Mouse (Mus musculus) heart, embryonic 14.5 days (tissue): ENCODE measurements at regions not wholly inside any gene's neighbourhood (a gene's known extent, or its start where the extent isn't known, plus 50 kb on each side); places are given as distances from the start of the nearest gene placed in this dataset.
"Not testable (repeated sequence)": the region's sequence is repeated elsewhere in the genome, so short reads cannot be mapped to it uniquely, and the experiment has no call there.

Experiments used
- ATAC-seq: fragments of 200-750 bp; cut with Nextera tagmentation; 2 replicates; pipeline ENCODE4 v1.8.0; 2017; ENCODE audit warnings: low read depth, moderate TSS enrichment; ENCODE audit not compliant: insufficient number of reproducible peaks, insufficient read depth, low FRiP score
- H3K27ac ChIP-seq, 2 experiments: fragments of 200-500 bp in 1 of 2; fragments of 300-500 bp in 1 of 2; sonication (generic) in 1 of 2; replicated peaks in 1 of 2; 2 replicates each; pipeline ENCODE4 v1.5.1; 2012 to 2014; ENCODE audit warnings: low read depth in 2 of 2, low read length in 2 of 2, control low read depth in 1 of 2, mild to moderate bottlenecking in 1 of 2, mixed read lengths in 1 of 2; ENCODE audit not compliant: control insufficient read depth in 1 of 2, insufficient read depth in 1 of 2
- H3K27me3 ChIP-seq: fragments of 300-500 bp; sonication (generic); 2 replicates; pipeline ENCODE4 v1.6.1; 2014; ENCODE audit warnings: mild to moderate bottlenecking, low read length, control low read depth; ENCODE audit not compliant: control insufficient read depth, insufficient read depth
- H3K36me3 ChIP-seq: fragments of 300-500 bp; sonication (generic); 2 replicates; pipeline ENCODE4 v1.6.1; 2014; ENCODE audit warnings: mild to moderate bottlenecking, control low read depth, low read length, mixed read lengths; ENCODE audit not compliant: control insufficient read depth, insufficient read depth
- H3K4me1 ChIP-seq, 2 experiments: fragments of 200-500 bp in 1 of 2; fragments of 300-500 bp in 1 of 2; sonication (generic) in 1 of 2; 2 replicates each; pipeline ENCODE4 v1.6.1; 2012 to 2014; ENCODE audit warnings: low read length in 2 of 2, control low read depth in 1 of 2, mixed read lengths in 1 of 2; ENCODE audit not compliant: control insufficient read depth in 2 of 2, insufficient read depth in 2 of 2
- H3K4me2 ChIP-seq: fragments of 300-500 bp; sonication (generic); 2 replicates; pipeline ENCODE4 v1.6.1; 2014; ENCODE audit warnings: mild to moderate bottlenecking, low read length
- H3K4me3 ChIP-seq, 2 experiments: fragments of 200-500 bp in 1 of 2; fragments of 300-500 bp in 1 of 2; sonication (generic) in 1 of 2; 2 replicates each; pipeline ENCODE4 v1.5.1; 2012 to 2014; ENCODE audit warnings: low read length in 2 of 2, mild to moderate bottlenecking in 2 of 2, control low read depth in 1 of 2, low read depth in 1 of 2, moderate library complexity in 1 of 2; ENCODE audit not compliant: control insufficient read depth in 1 of 2, insufficient read depth in 1 of 2
- H3K9ac ChIP-seq: fragments of 300-500 bp; sonication (generic); 2 replicates; pipeline ENCODE4 v1.6.1; 2014; ENCODE audit warnings: mild to moderate bottlenecking, low read length
- H3K9me3 ChIP-seq: fragments of 300-500 bp; sonication (generic); 2 replicates; pipeline ENCODE4 v1.6.1; 2016; ENCODE audit warnings: low read length, control low read depth; ENCODE audit not compliant: control insufficient read depth
- WGBS: fragments of 180-500 bp; shearing (Covaris S2); extraction: QIAGEN DNeasy Blood & Tissue Kit; methylation state at CpG from one replicate; pipeline ENCODE4 v1.1.7; 2014; 5-methylcytosine and 5-hydroxymethylcytosine counted together

GRCm38 (mm10) chr8:57010318-57011024 is 310.3 kb upstream of the Hand2 start:
- H3K36me3 ChIP-seq, result no peaks in the 10 kb centered on the region
- H3K27ac ChIP-seq, result no peak overlapping the region
- no peak for ATAC-seq
- H3K4me3 ChIP-seq, result no peak overlapping the region
- WGBS, result 76% methylated on average over 6 of the region's 6 CpGs
- no peaks in the 10 kb centered on the region for H3K9me3 ChIP-seq
- H3K4me2 ChIP-seq, result no peak overlapping the region
- no peak overlapping the region for H3K9ac ChIP-seq
- H3K4me1 ChIP-seq, result peaks cover 2 to 11% of the 10 kb centered on the region in 2 experiments; a peak in 3 of 4 replicates
- no peaks in the 10 kb centered on the region for H3K27me3 ChIP-seq

GRCm38 (mm10) chr8:57013813-57014320 is 306.9 kb upstream of the Hand2 start:
- peak overlapping the region; percentile 77 to 88 for H3K27ac ChIP-seq
- no peak overlapping the region for H3K9ac ChIP-seq
- H3K36me3 ChIP-seq, result no peaks in the 10 kb centered on the region
- peak; percentile 61; the same call in 1 of the 2 replicates for ATAC-seq
- no peaks in the 10 kb centered on the region for H3K9me3 ChIP-seq
- no peak overlapping the region for H3K4me2 ChIP-seq
- no peaks in the 10 kb centered on the region for H3K27me3 ChIP-seq
- H3K4me3 ChIP-seq, result no peak overlapping the region
- peaks cover 2 to 11% of the 10 kb centered on the region in 2 experiments; a peak in 3 of 4 replicates for H3K4me1 ChIP-seq
- WGBS, result 13% methylated on average over 3 of the region's 3 CpGs

GRCm38 (mm10) chr8:57016329-57016728 is 304.5 kb upstream of the Hand2 start:
- 82% methylated on average over 3 of the region's 3 CpGs for WGBS
- no peak overlapping the region for H3K4me3 ChIP-seq
- H3K4me1 ChIP-seq, result peaks cover 2 to 11% of the 10 kb centered on the region in 2 experiments; a peak in 3 of 4 replicates
- H3K9me3 ChIP-seq, result no peaks in the 10 kb centered on the region
- no peak for ATAC-seq
- H3K9ac ChIP-seq, result no peak overlapping the region
- no peak overlapping the region for H3K27ac ChIP-seq
- H3K36me3 ChIP-seq, result no peaks in the 10 kb centered on the region
- no peaks in the 10 kb centered on the region for H3K27me3 ChIP-seq
- no peak overlapping the region for H3K4me2 ChIP-seq

- not testable (repeated sequence) for ATAC-seq, H3K4me1 ChIP-seq, H3K27me3 ChIP-seq, H3K36me3 ChIP-seq, H3K4me2 ChIP-seq, H3K4me3 ChIP-seq, H3K9me3 ChIP-seq, H3K9ac ChIP-seq, H3K27ac ChIP-seq
- WGBS, result 78% methylated on average over 1 of the region's 1 CpGs
Observed at GRCm38 (mm10) chr8:57028096-57028495, 292.7 kb upstream of the Hand2 start.

- ATAC-seq, result no peak
- Histone ChIP-seq H3K36me3 (no peaks in the 10 kb centered on the region), H3K9ac (no peak overlapping the region), H3K4me2 (no peak overlapping the region), H3K27ac (no peak overlapping the region), H3K9me3 (no peaks in the 10 kb centered on the region), H3K4me1 (no peaks in the 10 kb centered on the region), H3K27me3 (no peaks in the 10 kb centered on the region), H3K4me3 (no peak overlapping the region)
- WGBS, result 86% methylated on average over 6 of the region's 6 CpGs
Observed at GRCm38 (mm10) chr8:57048490-57048889, 272.3 kb upstream of the Hand2 start.

GRCm38 (mm10) chr8:57048909-57049308 is 271.9 kb upstream of the Hand2 start:
- H3K27ac ChIP-seq, result no peak overlapping the region
- no peak for ATAC-seq
- no peaks in the 10 kb centered on the region for H3K9me3 ChIP-seq
- H3K36me3 ChIP-seq, result no peaks in the 10 kb centered on the region
- H3K9ac ChIP-seq, result no peak overlapping the region
- H3K4me3 ChIP-seq, result no peak overlapping the region
- H3K4me2 ChIP-seq, result no peak overlapping the region
- 74% methylated on average over 3 of the region's 3 CpGs for WGBS
- H3K27me3 ChIP-seq, result no peaks in the 10 kb centered on the region
- H3K4me1 ChIP-seq, result no peaks in the 10 kb centered on the region

GRCm38 (mm10) chr8:57052661-57053060 is 268.1 kb upstream of the Hand2 start:
- no peaks in the 10 kb centered on the region for H3K9me3 ChIP-seq
- no peak overlapping the region for H3K4me2 ChIP-seq
- H3K27ac ChIP-seq, result no peak overlapping the region
- H3K4me3 ChIP-seq, result no peak overlapping the region
- no peak for ATAC-seq
- H3K4me1 ChIP-seq, result no peaks in the 10 kb centered on the region
- H3K36me3 ChIP-seq, result no peaks in the 10 kb centered on the region
- no peaks in the 10 kb centered on the region for H3K27me3 ChIP-seq
- 70% methylated on average over 4 of the region's 4 CpGs for WGBS
- no peak overlapping the region for H3K9ac ChIP-seq

- H3K27me3 ChIP-seq, result no peaks in the 10 kb centered on the region
- no peaks in the 10 kb centered on the region for H3K9me3 ChIP-seq
- ATAC-seq, result no peak
- no peak overlapping the region for H3K27ac ChIP-seq
- no peak overlapping the region for H3K4me3 ChIP-seq
- H3K4me1 ChIP-seq, result no peaks in the 10 kb centered on the region
- WGBS, result 91% methylated on average over 8 of the region's 8 CpGs
- H3K9ac ChIP-seq, result no peak overlapping the region
- no peaks in the 10 kb centered on the region for H3K36me3 ChIP-seq
- H3K4me2 ChIP-seq, result no peak overlapping the region
Observed at GRCm38 (mm10) chr8:57076995-57077394, 243.8 kb upstream of the Hand2 start.
